Mouse (Mus musculus) stomach, embryonic 15.5 days (tissue): ENCODE results near the gene Slco1c1. TPM values are rescaled to one million over a fixed set of nuclear protein-coding genes. Genes with fewer than 3 reads are reported as not detected.
"Not testable (repeated sequence)": the region's sequence is repeated elsewhere in the genome, so short reads cannot be mapped to it uniquely, and the experiment has no call there.

Experiments used
- ATAC-seq: fragments of 200-750 bp; cut with Nextera tagmentation; 2 replicates; pipeline ENCODE4 v1.8.0; 2017; ENCODE audit warnings: low read depth, moderate number of reproducible peaks, moderate TSS enrichment; ENCODE audit not compliant: insufficient read depth, low FRiP score
- H3K27ac ChIP-seq: fragments of 300-500 bp; sonication (generic); 2 replicates; pipeline ENCODE4 v1.5.1; 2015; ENCODE audit warnings: mild to moderate bottlenecking, inconsistent platforms
- H3K27me3 ChIP-seq: fragments of 300-500 bp; sonication (generic); replicated peaks from 2 replicates; pipeline ENCODE4 v1.6.1; 2015; ENCODE audit warnings: inconsistent platforms
- H3K36me3 ChIP-seq: fragments of 300-500 bp; sonication (generic); 2 replicates; pipeline ENCODE4 v1.6.1; 2015; ENCODE audit warnings: inconsistent platforms
- H3K4me1 ChIP-seq: fragments of 300-500 bp; sonication (generic); 2 replicates; pipeline ENCODE4 v1.6.1; 2015; ENCODE audit warnings: inconsistent platforms
- H3K4me2 ChIP-seq: fragments of 300-500 bp; sonication (generic); 2 replicates; pipeline ENCODE4 v1.6.1; 2015; ENCODE audit warnings: mild to moderate bottlenecking, inconsistent platforms
- H3K4me3 ChIP-seq: fragments of 300-500 bp; sonication (generic); replicated peaks from 2 replicates; pipeline ENCODE4 v1.5.1; 2015; ENCODE audit warnings: inconsistent platforms
- H3K9ac ChIP-seq: fragments of 300-500 bp; sonication (generic); 2 replicates; pipeline ENCODE4 v1.6.1; 2015; ENCODE audit warnings: inconsistent platforms
- H3K9me3 ChIP-seq: fragments of 300-500 bp; sonication (generic); 2 replicates; pipeline ENCODE4 v1.6.1; 2016; ENCODE audit warnings: inconsistent platforms
- WGBS: fragments of 180-500 bp; shearing (Covaris S2); methylation state at CpG from one replicate; pipeline ENCODE4 v1.1.7; 2015; 5-methylcytosine and 5-hydroxymethylcytosine counted together
- polyA plus RNA-seq: library from polyadenylated mRNA; unstranded; fragments of >200 nt; fragmentation: Nextera tagmentation; extraction: Ambion mirVana; gene quantifications from 2 replicates; pipeline ENCODE4 v1.2.1, GENCODE M21; 2015

Slco1c1 gene
- polyA plus RNA-seq, 1 experiment from 2014 or later, result 0.05 TPM

DNA sequence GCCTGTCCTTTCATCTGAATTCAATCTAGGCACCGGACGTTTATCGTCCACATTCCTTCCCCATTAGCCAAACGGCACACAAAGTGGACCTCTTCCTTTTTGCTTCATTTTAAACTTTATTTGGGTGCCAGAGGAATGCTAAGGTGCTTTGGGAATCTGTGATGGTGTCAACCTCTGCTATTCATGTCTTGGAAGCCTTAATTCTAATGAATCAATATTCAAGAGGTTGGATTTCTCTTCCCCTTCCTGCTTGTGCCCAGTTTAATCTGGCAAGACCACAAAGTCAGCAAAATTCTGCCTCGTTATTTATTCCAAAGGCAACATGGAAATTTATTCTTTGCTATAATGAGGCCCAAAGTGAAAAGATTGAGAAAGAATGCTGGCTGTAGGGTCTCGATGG lies 6.7 kb downstream of the Slco1c1 start:
- Histone ChIP-seq H3K36me3 (no peaks in the 10 kb centered on the region), H3K4me1 (no peaks in the 10 kb centered on the region), H3K9me3 (no peaks in the 10 kb centered on the region), H3K27ac (no peak overlapping the region), H3K4me2 (no peak overlapping the region), H3K9ac (no peak overlapping the region), H3K27me3 (no peaks in the 10 kb centered on the region), H3K4me3 (no peak overlapping the region)
- WGBS, result 80% methylated on average over 6 of the region's 6 CpGs
- no peak for ATAC-seq

DNA sequence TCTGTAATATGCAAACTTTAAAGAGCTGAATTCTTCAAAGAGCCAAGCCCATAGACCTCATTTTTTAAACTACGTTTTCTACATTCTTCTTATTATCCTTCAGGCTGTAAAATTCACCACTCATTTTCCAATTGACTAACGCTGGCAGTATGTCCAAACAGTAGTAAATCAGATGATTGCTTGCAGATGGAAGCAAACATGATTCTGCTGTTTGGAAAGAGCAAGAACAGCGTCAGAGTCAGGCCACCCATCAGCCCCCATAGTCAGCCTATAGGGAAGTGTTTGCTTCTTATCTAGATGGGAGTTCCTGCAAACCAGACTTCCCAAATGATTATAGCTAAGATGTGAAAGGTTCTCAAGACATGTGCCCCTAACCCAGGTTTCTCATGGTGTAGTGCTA lies 13.1 kb downstream of the Slco1c1 start:
- ATAC-seq, result no peak

GRCm38 (mm10) chr6:141541136-141541535 lies 17.0 kb downstream of the Slco1c1 start:
- H3K27ac ChIP-seq, result no peak overlapping the region
- H3K4me3 ChIP-seq, result no peak overlapping the region
- H3K4me1 ChIP-seq, result no peaks in the 10 kb centered on the region
- no peaks in the 10 kb centered on the region for H3K27me3 ChIP-seq
- no peaks in the 10 kb centered on the region for H3K36me3 ChIP-seq
- H3K4me2 ChIP-seq, result no peak overlapping the region
- no peak for ATAC-seq
- H3K9ac ChIP-seq, result no peak overlapping the region
- 69% methylated on average over 1 of the region's 1 CpGs for WGBS
- H3K9me3 ChIP-seq, result no peaks in the 10 kb centered on the region

More for the DNA sequence above, 13.1 kb downstream of the Slco1c1 start:
- Histone ChIP-seq H3K4me1 (no peaks in the 10 kb centered on the region), H3K36me3 (no peaks in the 10 kb centered on the region), H3K9me3 (no peaks in the 10 kb centered on the region), H3K27ac (no peak overlapping the region), H3K4me2 (no peak overlapping the region), H3K27me3 (no peaks in the 10 kb centered on the region), H3K4me3 (no peak overlapping the region), H3K9ac (no peak overlapping the region)
- WGBS, result 13% methylated on average over 3 of the region's 3 CpGs

- Histone ChIP-seq H3K4me2 (no peak overlapping the region), H3K27me3 (no peaks in the 10 kb centered on the region), H3K9me3 (no peaks in the 10 kb centered on the region), H3K27ac (no peak overlapping the region), H3K4me3 (no peak overlapping the region), H3K9ac (no peak overlapping the region), H3K4me1 (no peaks in the 10 kb centered on the region), H3K36me3 (no peaks in the 10 kb centered on the region)
- WGBS, result 74% methylated on average over 7 of the region's 7 CpGs
- no peak for ATAC-seq
Measured at GRCm38 (mm10) chr6:141543344-141543743, 19.2 kb downstream of the Slco1c1 start.

DNA sequence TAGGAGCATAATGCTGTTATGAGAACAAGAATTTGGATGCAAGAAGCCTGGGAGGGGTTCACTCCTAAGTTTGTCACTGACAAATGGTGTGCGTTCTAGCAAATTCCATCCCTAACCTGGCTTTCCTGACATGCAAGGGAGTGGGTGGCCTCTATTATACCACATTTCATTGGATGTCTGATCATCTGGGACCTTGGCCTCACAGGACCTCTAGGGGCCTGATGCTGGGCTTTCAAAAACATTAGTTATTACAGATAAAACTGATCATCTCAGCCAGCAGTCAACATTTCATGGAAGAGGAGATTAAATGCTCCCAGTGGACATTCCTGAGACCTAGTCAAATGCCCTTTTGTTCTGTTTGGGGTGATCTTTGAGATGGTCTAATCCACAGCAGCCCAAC lies 34.0 kb downstream of the Slco1c1 start:
- no peak for ATAC-seq

DNA sequence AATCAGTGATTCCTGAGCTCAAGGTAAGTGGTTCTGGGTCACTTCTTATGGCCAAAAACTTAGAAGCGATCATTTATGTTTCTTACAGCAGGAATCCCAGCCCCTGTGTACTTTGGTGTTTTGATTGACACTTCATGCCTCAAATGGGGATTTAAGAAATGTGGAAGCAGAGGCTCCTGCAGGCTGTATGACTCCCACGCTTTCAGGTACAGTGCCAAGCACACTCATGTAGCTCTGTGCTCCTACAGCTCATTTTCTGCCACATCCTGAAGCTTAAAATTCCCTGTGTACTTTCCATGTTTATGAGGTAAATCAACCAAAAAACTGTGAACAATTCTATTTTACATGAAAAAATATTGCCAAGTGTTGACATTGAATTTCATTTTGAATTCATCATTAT lies 43.2 kb downstream of the Slco1c1 start:
- Histone ChIP-seq H3K27me3 (no peaks in the 10 kb centered on the region), H3K27ac (no peak overlapping the region), H3K4me3 (no peak overlapping the region), H3K36me3 (no peaks in the 10 kb centered on the region), H3K4me1 (no peaks in the 10 kb centered on the region), H3K9ac (no peak overlapping the region), H3K9me3 (no peaks in the 10 kb centered on the region), H3K4me2 (no peak overlapping the region)
- 72% methylated on average over 2 of the region's 2 CpGs for WGBS
- ATAC-seq, result no peak

More for the DNA sequence above, 34.0 kb downstream of the Slco1c1 start:
- Histone ChIP-seq H3K9ac (no peak overlapping the region), H3K4me1 (no peaks in the 10 kb centered on the region), H3K9me3 (no peaks in the 10 kb centered on the region), H3K4me3 (no peak overlapping the region), H3K27ac (no peak overlapping the region), H3K36me3 (no peaks in the 10 kb centered on the region), H3K27me3 (no peaks in the 10 kb centered on the region), H3K4me2 (no peak overlapping the region)
- 79% methylated on average over 1 of the region's 1 CpGs for WGBS

GRCm38 (mm10) chr6:141567852-141568558 lies 43.8 kb downstream of the Slco1c1 start:
- Histone ChIP-seq H3K9me3 (no peaks in the 10 kb centered on the region), H3K27me3 (no peaks in the 10 kb centered on the region), H3K27ac (no peak overlapping the region), H3K9ac (no peak overlapping the region), H3K4me3 (no peak overlapping the region), H3K4me1 (no peaks in the 10 kb centered on the region), H3K4me2 (no peak overlapping the region), H3K36me3 (no peaks in the 10 kb centered on the region)
- WGBS, result 78% methylated on average over 10 of the region's 10 CpGs
- no peak for ATAC-seq

DNA sequence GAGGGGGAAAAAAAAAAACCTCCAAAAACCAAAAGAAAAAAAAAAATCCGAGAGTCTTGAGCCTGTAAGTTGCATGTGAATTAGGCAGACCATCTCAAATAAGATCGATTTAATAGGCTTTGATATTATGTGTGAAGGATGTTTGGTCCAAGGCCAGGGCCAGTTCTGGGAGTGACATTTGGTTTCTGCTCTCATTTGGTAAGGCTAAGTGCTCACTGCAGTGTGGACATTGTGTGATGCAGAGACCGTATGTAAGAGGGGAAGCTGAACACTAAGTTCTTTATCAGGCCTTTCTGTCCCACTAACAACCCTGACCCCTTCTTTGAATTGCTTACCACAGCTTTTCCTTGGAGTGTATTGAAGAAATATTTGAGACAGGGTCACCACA lies 44.4 kb downstream of the Slco1c1 start:
- H3K27me3 ChIP-seq, result no peaks in the 10 kb centered on the region
- H3K9me3 ChIP-seq, result no peaks in the 10 kb centered on the region
- 75% methylated on average over 3 of the region's 3 CpGs for WGBS
- no peak overlapping the region for H3K4me3 ChIP-seq
- no peaks in the 10 kb centered on the region for H3K4me1 ChIP-seq
- no peak overlapping the region for H3K27ac ChIP-seq
- H3K9ac ChIP-seq, result no peak overlapping the region
- no peaks in the 10 kb centered on the region for H3K36me3 ChIP-seq
- no peak overlapping the region for H3K4me2 ChIP-seq
- no peak for ATAC-seq

DNA sequence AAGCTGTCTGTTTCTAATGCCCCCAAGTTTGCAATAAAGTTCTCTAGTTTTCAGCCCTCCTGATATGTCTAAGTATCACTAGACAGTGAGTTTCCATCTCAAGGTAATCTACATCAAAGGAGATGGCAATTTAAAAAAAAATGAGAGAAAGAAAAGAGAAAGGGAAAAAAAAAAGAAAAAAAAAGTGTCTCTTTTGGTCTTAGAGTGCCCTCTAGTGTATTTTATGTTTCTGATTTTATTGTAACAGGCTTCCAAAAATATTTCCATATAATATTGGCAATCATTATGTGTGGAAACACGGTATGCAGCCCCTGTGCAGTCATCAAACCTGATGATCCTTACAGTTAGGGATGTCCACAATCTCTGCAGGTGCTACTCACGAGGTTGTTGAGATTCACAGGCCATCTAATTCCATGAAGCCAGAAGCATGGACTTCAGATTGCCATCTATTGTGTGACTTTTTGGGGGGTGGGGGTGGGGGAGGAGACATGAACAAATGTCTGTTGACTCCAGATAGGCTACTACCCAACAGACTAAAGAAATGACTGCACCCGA lies 52.6 kb downstream of the Slco1c1 start:
- no peak overlapping the region for H3K9ac ChIP-seq
- H3K4me2 ChIP-seq, result no peak overlapping the region
- H3K36me3 ChIP-seq, result no peaks in the 10 kb centered on the region
- no peak overlapping the region for H3K4me3 ChIP-seq
- no peaks in the 10 kb centered on the region for H3K9me3 ChIP-seq
- no peaks in the 10 kb centered on the region for H3K4me1 ChIP-seq
- no peaks in the 10 kb centered on the region for H3K27me3 ChIP-seq
- ATAC-seq, result no peak
- H3K27ac ChIP-seq, result no peak overlapping the region
- WGBS, result 31% methylated on average over 3 of the region's 3 CpGs

DNA sequence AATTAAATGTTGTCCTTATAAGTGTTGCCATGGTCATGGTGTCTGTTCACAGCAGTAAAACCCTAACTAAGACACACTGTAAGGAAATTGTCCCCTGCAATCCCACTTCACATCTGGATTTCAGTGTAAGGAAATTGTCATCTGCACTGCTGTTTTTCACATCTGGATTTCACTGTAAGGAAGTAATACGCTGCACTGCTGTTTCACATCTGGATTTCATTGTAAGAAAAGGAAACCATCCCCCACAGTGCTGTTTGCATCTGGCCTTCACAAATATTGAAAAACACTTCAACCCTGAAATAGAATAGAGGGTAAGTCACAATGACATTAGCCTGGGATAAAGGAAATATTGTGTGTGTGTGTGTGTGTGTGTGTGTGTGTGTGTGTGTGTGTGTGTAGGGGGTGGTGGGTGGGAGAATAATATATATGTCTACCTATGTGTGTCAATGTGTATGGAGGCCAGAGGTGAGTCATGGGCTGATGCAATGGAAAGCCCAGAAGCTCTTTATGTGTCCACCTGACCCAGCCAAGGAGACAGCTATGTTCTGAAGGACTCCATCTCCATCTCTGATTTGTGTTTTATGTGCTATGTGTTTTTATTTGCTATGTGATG lies 60.7 kb downstream of the Slco1c1 start:
- Histone ChIP-seq H3K9ac (no peak overlapping the region), H3K36me3 (no peaks in the 10 kb centered on the region), H3K9me3 (no peaks in the 10 kb centered on the region), H3K27ac (no peak overlapping the region), H3K27me3 (no peaks in the 10 kb centered on the region), H3K4me2 (no peak overlapping the region), H3K4me1 (no peaks in the 10 kb centered on the region), H3K4me3 (no peak overlapping the region)
- 74% methylated on average over 1 of the region's 1 CpGs for WGBS
- ATAC-seq, result no peak

DNA sequence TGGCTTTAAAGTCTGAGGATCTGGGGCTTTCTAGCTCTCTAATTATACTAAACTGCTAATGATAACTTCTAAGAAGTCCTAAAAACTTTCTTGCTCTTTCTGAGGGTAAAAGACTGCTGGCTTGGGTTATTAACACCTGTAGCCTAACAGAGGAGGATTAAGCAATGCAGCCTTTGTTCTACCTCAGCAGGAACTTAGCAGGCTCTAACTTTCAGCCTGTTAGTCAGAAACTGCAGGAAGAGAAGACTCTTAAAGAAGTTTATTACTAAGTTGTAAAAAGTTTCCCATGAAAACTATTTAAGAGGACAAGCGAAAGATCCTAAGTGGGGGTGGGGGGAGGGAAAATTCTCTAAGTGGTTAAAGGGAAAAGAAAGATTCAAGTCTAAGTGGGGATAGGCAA lies 65.8 kb downstream of the Slco1c1 start:
- WGBS, result 45% methylated on average over 1 of the region's 1 CpGs
- ATAC-seq, result no peak
- Histone ChIP-seq H3K9me3 (no peaks in the 10 kb centered on the region), H3K36me3 (no peaks in the 10 kb centered on the region), H3K27ac (no peak overlapping the region), H3K27me3 (no peaks in the 10 kb centered on the region), H3K9ac (no peak overlapping the region), H3K4me1 (no peaks in the 10 kb centered on the region), H3K4me3 (no peak overlapping the region), H3K4me2 (no peak overlapping the region)

DNA sequence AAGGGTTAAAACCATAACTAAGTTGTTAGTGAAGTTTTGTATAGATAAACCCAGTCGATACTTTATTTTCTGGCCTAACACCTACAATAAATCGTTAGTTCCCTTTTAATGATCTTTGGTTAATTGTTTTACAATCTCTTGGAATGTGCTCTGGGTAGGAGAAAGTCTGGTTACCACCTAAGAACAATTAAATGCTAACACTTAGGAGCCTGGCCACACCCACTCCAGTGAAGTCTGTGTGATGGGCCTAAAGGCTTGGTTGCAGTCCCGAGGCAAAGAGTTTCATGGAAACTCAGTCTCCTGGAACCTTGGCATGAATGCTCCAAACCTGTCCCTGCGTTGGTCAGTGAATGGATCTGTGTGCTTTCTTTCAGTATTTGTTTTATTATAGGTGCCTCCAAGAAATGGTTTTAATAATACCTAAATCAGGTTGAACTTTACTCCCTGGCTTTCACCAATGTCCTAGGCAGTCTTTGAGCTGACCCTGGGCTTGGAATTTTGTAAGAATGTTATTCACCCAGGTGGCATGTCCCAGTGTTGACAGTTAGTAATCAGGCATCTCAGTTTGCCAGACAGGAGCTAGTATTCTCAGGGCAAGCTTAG lies 66.5 kb downstream of the Slco1c1 start:
- H3K4me3 ChIP-seq, ATAC-seq, H3K4me1 ChIP-seq, H3K36me3 ChIP-seq, H3K4me2 ChIP-seq, H3K27ac ChIP-seq, H3K27me3 ChIP-seq, H3K9me3 ChIP-seq, H3K9ac ChIP-seq: not testable (repeated sequence)
- 27% methylated on average over 4 of the region's 4 CpGs for WGBS
